Mouse (Mus musculus): ENCODE measurements around the gene Serpina6. TPM values are rescaled to one million over a fixed set of nuclear protein-coding genes. Genes with fewer than 3 reads are reported as not detected.
"Not testable (repeated sequence)": the region's sequence is repeated elsewhere in the genome, so short reads cannot be mapped to it uniquely, and the experiment has no call there.

Serpina6 gene
- polyA plus RNA-seq, 1 experiment from 2014 or later: not detected

GRCm38 (mm10) chr12:103683775-103684174 is 26.8 kb upstream of the Serpina6 start:
- WGBS: 63% methylated on average over 4 of the region's 4 CpGs
- ATAC-seq (ENCODE audit: low FRiP score) (no peak), DNase-seq (ENCODE audit: low spot score, missing footprints) (no peak)
- Histone ChIP-seq H3K4me3 (ENCODE audit: low read depth, low read length) (no peak overlapping the region), H3K36me3 (ENCODE audit: control insufficient read depth, insufficient read depth, low read length) (no peaks in the 10 kb centered on the region), H3K4me1 (ENCODE audit: control insufficient read depth, insufficient read depth, low read length) (no peaks in the 10 kb centered on the region), H3K27me3 (ENCODE audit: control insufficient read depth, insufficient read depth, low read length) (no peaks in the 10 kb centered on the region), H3K4me2 (no peak overlapping the region), H3K27ac (ENCODE audit: low read depth, low read length) (no peak overlapping the region), H3K9ac (ENCODE audit: low read length) (no peak overlapping the region), H3K9me3 (ENCODE audit: control insufficient read depth, low read length) (no peaks in the 10 kb centered on the region)

- no peaks in the 10 kb centered on the region for H3K4me1 ChIP-seq (ENCODE audit: control insufficient read depth, insufficient read depth, low read length)
- WGBS: 79% methylated on average over 2 of the region's 2 CpGs
- no peaks in the 10 kb centered on the region for H3K36me3 ChIP-seq (ENCODE audit: control insufficient read depth, insufficient read depth, low read length)
- no peaks in the 10 kb centered on the region for H3K27me3 ChIP-seq (ENCODE audit: control insufficient read depth, insufficient read depth, low read length)
- no peaks in the 10 kb centered on the region for H3K9me3 ChIP-seq (ENCODE audit: control insufficient read depth, low read length)
- no peak overlapping the region for H3K9ac ChIP-seq (ENCODE audit: low read length)
- H3K4me2 ChIP-seq: no peak overlapping the region
- H3K4me3 ChIP-seq (ENCODE audit: low read depth, low read length): no peak overlapping the region
- no peak for ATAC-seq (ENCODE audit: low FRiP score)
- H3K27ac ChIP-seq (ENCODE audit: low read depth, low read length): no peak overlapping the region
- DNase-seq (ENCODE audit: low spot score, missing footprints): no peak
Observed at GRCm38 (mm10) chr12:103681739-103682138, 24.7 kb upstream of the Serpina6 start.

- no peaks in the 10 kb centered on the region for H3K9me3 ChIP-seq (ENCODE audit: control insufficient read depth, low read length)
- H3K27me3 ChIP-seq (ENCODE audit: control insufficient read depth, insufficient read depth, low read length): no peaks in the 10 kb centered on the region
- DNase-seq (ENCODE audit: low spot score, missing footprints) (no peak), ATAC-seq (ENCODE audit: low FRiP score) (no peak)
- no peaks in the 10 kb centered on the region for H3K4me1 ChIP-seq (ENCODE audit: control insufficient read depth, insufficient read depth, low read length)
- no peak overlapping the region for H3K27ac ChIP-seq (ENCODE audit: low read depth, low read length)
- no peak overlapping the region for H3K4me2 ChIP-seq
- H3K36me3 ChIP-seq (ENCODE audit: control insufficient read depth, insufficient read depth, low read length): no peaks in the 10 kb centered on the region
- WGBS: 82% methylated on average over 2 of the region's 2 CpGs
- H3K4me3 ChIP-seq (ENCODE audit: low read depth, low read length): no peak overlapping the region
- H3K9ac ChIP-seq (ENCODE audit: low read length): no peak overlapping the region
Observed at GRCm38 (mm10) chr12:103681169-103681568, 24.2 kb upstream of the Serpina6 start.

GRCm38 (mm10) chr12:103679853-103680252 is 22.8 kb upstream of the Serpina6 start:
- not testable (repeated sequence) for H3K4me3 ChIP-seq (ENCODE audit: low read depth, low read length); H3K27ac ChIP-seq (ENCODE audit: low read depth, low read length); H3K4me1 ChIP-seq (ENCODE audit: control insufficient read depth, insufficient read depth, low read length); ATAC-seq (ENCODE audit: low FRiP score); H3K9ac ChIP-seq (ENCODE audit: low read length); H3K27me3 ChIP-seq (ENCODE audit: control insufficient read depth, insufficient read depth, low read length); H3K9me3 ChIP-seq (ENCODE audit: control insufficient read depth, low read length); H3K4me2 ChIP-seq; H3K36me3 ChIP-seq (ENCODE audit: control insufficient read depth, insufficient read depth, low read length); DNase-seq (ENCODE audit: low spot score, missing footprints)
- 100% methylated on average over 1 of the region's 1 CpGs for WGBS

- H3K9ac ChIP-seq (ENCODE audit: low read length): no peak within 1 kb of the TSS
- H3K27ac ChIP-seq (ENCODE audit: low read depth, low read length): no peak within 1 kb of the TSS
- no peak within 1 kb of the TSS for H3K4me3 ChIP-seq (ENCODE audit: low read depth, low read length)
- WGBS: 95% methylated on average over 1 of the region's 1 CpGs
- no peaks in the 10 kb centered on the region for H3K36me3 ChIP-seq (ENCODE audit: control insufficient read depth, insufficient read depth, low read length)
- H3K9me3 ChIP-seq (ENCODE audit: control insufficient read depth, low read length): no peaks in the 10 kb centered on the region
- no peak for DNase-seq (ENCODE audit: low spot score, missing footprints)
- no peaks in the 10 kb centered on the region for H3K4me1 ChIP-seq (ENCODE audit: control insufficient read depth, insufficient read depth, low read length)
- H3K4me2 ChIP-seq: no peak within 1 kb of the TSS
- ATAC-seq (ENCODE audit: low FRiP score): no peak
- no peaks in the 10 kb centered on the region for H3K27me3 ChIP-seq (ENCODE audit: control insufficient read depth, insufficient read depth, low read length)
Observed at GRCm38 (mm10) chr12:103676039-103676438, 19.0 kb upstream of the Serpina6 start, which contains the start of gene Serpina16. TSS of gene Serpina16 (minus strand) at chr12:103676139.

GRCm38 (mm10) chr12:103673179-103673578 is 16.2 kb upstream of the Serpina6 start:
- ATAC-seq (ENCODE audit: low FRiP score) (no peak), DNase-seq (ENCODE audit: low spot score, missing footprints) (no peak)
- no peak overlapping the region for H3K27ac ChIP-seq (ENCODE audit: low read depth, low read length)
- H3K9me3 ChIP-seq (ENCODE audit: control insufficient read depth, low read length): no peaks in the 10 kb centered on the region
- H3K4me3 ChIP-seq (ENCODE audit: low read depth, low read length): no peak overlapping the region
- no peaks in the 10 kb centered on the region for H3K36me3 ChIP-seq (ENCODE audit: control insufficient read depth, insufficient read depth, low read length)
- H3K4me2 ChIP-seq: no peak overlapping the region
- no peak overlapping the region for H3K9ac ChIP-seq (ENCODE audit: low read length)
- no peaks in the 10 kb centered on the region for H3K4me1 ChIP-seq (ENCODE audit: control insufficient read depth, insufficient read depth, low read length)
- 88% methylated on average over 2 of the region's 2 CpGs for WGBS
- no peaks in the 10 kb centered on the region for H3K27me3 ChIP-seq (ENCODE audit: control insufficient read depth, insufficient read depth, low read length)

GRCm38 (mm10) chr12:103671483-103671882 is 14.5 kb upstream of the Serpina6 start:
- no peaks in the 10 kb centered on the region for H3K36me3 ChIP-seq (ENCODE audit: control insufficient read depth, insufficient read depth, low read length)
- ATAC-seq (ENCODE audit: low FRiP score) (no peak), DNase-seq (ENCODE audit: low spot score, missing footprints) (no peak)
- H3K4me3 ChIP-seq (ENCODE audit: low read depth, low read length): no peak overlapping the region
- no peak overlapping the region for H3K27ac ChIP-seq (ENCODE audit: low read depth, low read length)
- H3K9ac ChIP-seq (ENCODE audit: low read length): no peak overlapping the region
- no peaks in the 10 kb centered on the region for H3K9me3 ChIP-seq (ENCODE audit: control insufficient read depth, low read length)
- WGBS: 81% methylated on average over 3 of the region's 3 CpGs
- H3K27me3 ChIP-seq (ENCODE audit: control insufficient read depth, insufficient read depth, low read length): no peaks in the 10 kb centered on the region
- H3K4me1 ChIP-seq (ENCODE audit: control insufficient read depth, insufficient read depth, low read length): no peaks in the 10 kb centered on the region
- no peak overlapping the region for H3K4me2 ChIP-seq

- H3K4me3 ChIP-seq (ENCODE audit: low read depth, low read length): no peak overlapping the region
- H3K27ac ChIP-seq (ENCODE audit: low read depth, low read length): no peak overlapping the region
- no peaks in the 10 kb centered on the region for H3K4me1 ChIP-seq (ENCODE audit: control insufficient read depth, insufficient read depth, low read length)
- H3K9me3 ChIP-seq (ENCODE audit: control insufficient read depth, low read length): no peaks in the 10 kb centered on the region
- DNase-seq (ENCODE audit: low spot score, missing footprints): no peak
- no peak for ATAC-seq (ENCODE audit: low FRiP score)
- no peak overlapping the region for H3K4me2 ChIP-seq
- 83% methylated on average over 2 of the region's 2 CpGs for WGBS
- H3K36me3 ChIP-seq (ENCODE audit: control insufficient read depth, insufficient read depth, low read length): no peaks in the 10 kb centered on the region
- H3K9ac ChIP-seq (ENCODE audit: low read length): no peak overlapping the region
- H3K27me3 ChIP-seq (ENCODE audit: control insufficient read depth, insufficient read depth, low read length): no peaks in the 10 kb centered on the region
Observed at GRCm38 (mm10) chr12:103670964-103671363, 14.0 kb upstream of the Serpina6 start.

- no peaks in the 10 kb centered on the region for H3K9me3 ChIP-seq (ENCODE audit: control insufficient read depth, low read length)
- no peaks in the 10 kb centered on the region for H3K27me3 ChIP-seq (ENCODE audit: control insufficient read depth, insufficient read depth, low read length)
- H3K4me3 ChIP-seq (ENCODE audit: low read depth, low read length): no peak overlapping the region
- WGBS: 82% methylated on average over 5 of the region's 5 CpGs
- no peak overlapping the region for H3K9ac ChIP-seq (ENCODE audit: low read length)
- no peaks in the 10 kb centered on the region for H3K36me3 ChIP-seq (ENCODE audit: control insufficient read depth, insufficient read depth, low read length)
- no peaks in the 10 kb centered on the region for H3K4me1 ChIP-seq (ENCODE audit: control insufficient read depth, insufficient read depth, low read length)
- no peak overlapping the region for H3K4me2 ChIP-seq
- DNase-seq (ENCODE audit: low spot score, missing footprints) (peak; percentile 23), ATAC-seq (ENCODE audit: low FRiP score) (no peak)
- no peak overlapping the region for H3K27ac ChIP-seq (ENCODE audit: low read depth, low read length)
Observed at GRCm38 (mm10) chr12:103670344-103670743, 13.3 kb upstream of the Serpina6 start.

- ATAC-seq (ENCODE audit: low FRiP score): no peak
- H3K4me1 ChIP-seq (ENCODE audit: control insufficient read depth, insufficient read depth, low read length): no peaks in the 10 kb centered on the region
- no peak overlapping the region for H3K9ac ChIP-seq (ENCODE audit: low read length)
- no peak overlapping the region for H3K4me3 ChIP-seq (ENCODE audit: low read depth, low read length)
- H3K36me3 ChIP-seq (ENCODE audit: control insufficient read depth, insufficient read depth, low read length): no peaks in the 10 kb centered on the region
- H3K27ac ChIP-seq (ENCODE audit: low read depth, low read length): no peak overlapping the region
- DNase-seq (ENCODE audit: low spot score, missing footprints): no peak
- H3K27me3 ChIP-seq (ENCODE audit: control insufficient read depth, insufficient read depth, low read length): no peaks in the 10 kb centered on the region
- WGBS: 89% methylated on average over 3 of the region's 3 CpGs
- no peaks in the 10 kb centered on the region for H3K9me3 ChIP-seq (ENCODE audit: control insufficient read depth, low read length)
- H3K4me2 ChIP-seq: no peak overlapping the region
Observed at GRCm38 (mm10) chr12:103665286-103665685, 8.3 kb upstream of the Serpina6 start.

Measured in midbrain, embryonic 11.5 days (tissue).